Mouse (Mus musculus) C2C12 (cell line): ENCODE data around the gene Klf3. TPM values are rescaled to one million over a fixed set of nuclear protein-coding genes. Genes with fewer than 3 reads are reported as not detected.

Source experiments
- H3K27me3 ChIP-seq: one replicate; pipeline ENCODE4 v1.6.1; 2011; ENCODE audit not compliant: control insufficient read depth, insufficient read depth, insufficient read length
- H3K36me3 ChIP-seq: one replicate; pipeline ENCODE4 v1.6.1; 2011; ENCODE audit not compliant: control insufficient read depth, insufficient read depth
- H3K4me3 ChIP-seq: one replicate; pipeline ENCODE4 v1.5.1; 2011; ENCODE audit warnings: mild to moderate bottlenecking, control low read depth; ENCODE audit not compliant: poor library complexity, insufficient read depth, severe bottlenecking
- H3K79me2 ChIP-seq: one replicate; pipeline ENCODE4 v1.6.1; 2011; ENCODE audit not compliant: control insufficient read depth, insufficient read depth
- H3K79me3 ChIP-seq: one replicate; pipeline ENCODE4 v1.6.1; 2011; ENCODE audit warnings: low read depth, control low read depth
- H3ac ChIP-seq: one replicate; pipeline ENCODE3; 2011; ENCODE audit warnings: low read depth; ENCODE audit not compliant: control insufficient read depth, insufficient read length
- CEBPB ChIP-seq: IDR thresholded peaks from one replicate; pipeline ENCODE4 v1.6.1; 2011; ENCODE audit warnings: low read depth, mild to moderate bottlenecking, control low read depth, moderate library complexity
- CTCF ChIP-seq: IDR thresholded peaks from one replicate; pipeline ENCODE4 v1.5.1; 2011; ENCODE audit not compliant: control insufficient read depth, insufficient read depth, insufficient read length
- FOSL1 ChIP-seq: IDR thresholded peaks from one replicate; pipeline ENCODE4 v1.8.0; 2011; ENCODE audit warnings: mild to moderate bottlenecking, low read length; ENCODE audit not compliant: poor library complexity, insufficient read depth, severe bottlenecking
- MAX ChIP-seq: IDR thresholded peaks from one replicate; pipeline ENCODE4 v1.6.1; 2011; ENCODE audit warnings: mild to moderate bottlenecking, control low read depth
- MYOD1 ChIP-seq: IDR thresholded peaks from one replicate; pipeline ENCODE4 v1.6.1; 2011; ENCODE audit warnings: low read depth; ENCODE audit not compliant: control insufficient read depth, insufficient read length
- MYOG ChIP-seq: IDR thresholded peaks from one replicate; pipeline ENCODE4 v1.6.1; 2011; ENCODE audit not compliant: control insufficient read depth, insufficient read length; ENCODE audit errors: extremely low read depth
- USF1 ChIP-seq: IDR thresholded peaks from one replicate; pipeline ENCODE4 v1.6.1; 2011; ENCODE audit warnings: low read depth, mild to moderate bottlenecking, control low read depth, moderate library complexity
- polyA plus RNA-seq: library from polyadenylated mRNA; unstranded; fragments of >200 nt; fragmentation: generic; extraction: Trizol; gene quantifications from one replicate; pipeline ENCODE4 v1.2.1, GENCODE M21; 2012; ENCODE audit warnings: missing spikeins

The Klf3 gene
- polyA plus RNA-seq, 1 experiment, result 9.5 TPM

DNA sequence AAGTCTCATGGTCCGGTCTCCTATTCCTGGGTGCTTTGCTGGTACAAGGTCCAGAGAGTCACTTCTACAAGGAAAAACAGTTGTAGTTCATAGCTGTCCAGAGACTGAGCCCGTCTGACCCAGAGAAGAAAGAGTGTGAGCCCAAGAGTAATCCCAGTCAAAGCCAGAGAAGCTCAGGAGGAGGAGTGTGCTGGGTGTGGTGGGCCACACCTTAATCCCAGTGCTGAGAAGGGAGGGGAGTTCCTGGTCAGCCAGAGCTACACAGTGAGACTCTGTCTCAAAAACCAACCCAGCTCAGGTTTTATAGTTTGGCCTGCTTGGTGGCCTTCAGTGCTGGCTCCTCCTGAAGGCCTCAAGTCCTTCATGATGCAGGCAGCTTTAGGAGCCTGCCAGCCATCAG lies 18.1 kb downstream of the Klf3 start:
- H3K36me3 ChIP-seq, result peaks cover 97% of the 10 kb centered on the region

DNA sequence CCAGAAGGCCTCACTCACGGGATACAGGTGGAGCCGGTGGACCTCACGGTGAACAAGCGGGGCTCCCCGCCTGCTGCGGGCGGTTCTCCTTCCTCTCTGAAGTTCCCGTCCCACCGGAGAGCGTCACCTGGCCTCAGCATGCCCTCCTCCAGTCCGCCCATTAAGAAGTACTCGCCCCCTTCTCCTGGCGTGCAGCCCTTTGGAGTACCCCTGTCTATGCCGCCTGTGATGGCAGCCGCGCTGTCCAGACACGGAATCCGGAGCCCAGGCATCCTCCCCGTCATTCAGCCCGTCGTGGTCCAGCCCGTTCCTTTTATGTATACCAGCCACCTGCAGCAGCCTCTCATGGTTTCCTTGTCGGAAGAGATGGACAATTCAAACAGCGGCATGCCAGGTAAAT lies 18.8 kb downstream of the Klf3 start:
- H3K27me3 ChIP-seq, result no peaks in the 10 kb centered on the region
- H3ac ChIP-seq, result no peak overlapping the region
- peaks cover 50% of the 10 kb centered on the region for H3K79me2 ChIP-seq
- H3K36me3 ChIP-seq, result peaks cover 97% of the 10 kb centered on the region
- TF ChIP-seq MYOG (no peak), CEBPB (no peak), USF1 (no peak), CTCF (no peak), FOSL1 (no peak), MYOD1 (no peak), MAX (no peak)
- peaks cover 14% of the 10 kb centered on the region for H3K79me3 ChIP-seq
- H3K4me3 ChIP-seq, result no peak overlapping the region

More for the DNA sequence above, 18.1 kb downstream of the Klf3 start:
- no peak overlapping the region for H3ac ChIP-seq
- H3K4me3 ChIP-seq, result no peak overlapping the region
- H3K79me3 ChIP-seq, result peaks cover 20% of the 10 kb centered on the region
- TF ChIP-seq MAX, result no peak
- no peak for TF ChIP-seq CEBPB
- no peak for TF ChIP-seq CTCF
- TF ChIP-seq MYOG, result no peak
- TF ChIP-seq FOSL1, result no peak
- no peak for TF ChIP-seq MYOD1
- TF ChIP-seq USF1, result no peak
- H3K27me3 ChIP-seq, result no peaks in the 10 kb centered on the region
- H3K79me2 ChIP-seq, result peaks cover 57% of the 10 kb centered on the region

DNA sequence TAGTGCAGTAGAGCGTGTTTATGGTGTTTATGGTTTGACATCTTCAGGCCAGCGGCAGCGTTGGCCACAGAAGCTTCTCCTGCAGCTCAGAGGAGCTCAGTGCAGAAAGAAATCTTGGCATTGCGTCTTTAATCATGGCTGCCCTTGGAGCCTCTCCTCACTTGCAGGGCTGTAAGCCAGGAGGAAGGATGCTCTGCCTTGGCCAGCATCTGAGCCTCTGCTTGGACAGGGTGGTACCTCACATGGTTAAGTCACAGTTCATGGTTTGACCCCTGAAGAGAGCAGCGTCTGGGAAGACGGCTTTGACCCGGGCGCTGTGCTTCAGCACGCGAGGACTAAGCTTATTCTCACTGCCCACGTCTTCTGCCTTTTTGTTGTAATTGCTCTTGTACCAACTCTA lies 20.2 kb downstream of the Klf3 start:
- no peaks in the 10 kb centered on the region for H3K27me3 ChIP-seq
- H3ac ChIP-seq, result no peak overlapping the region
- H3K79me3 ChIP-seq, result peaks cover 11% of the 10 kb centered on the region
- TF ChIP-seq FOSL1, result no peak
- TF ChIP-seq USF1, result no peak
- peaks cover 36% of the 10 kb centered on the region for H3K79me2 ChIP-seq
- no peak overlapping the region for H3K4me3 ChIP-seq
- H3K36me3 ChIP-seq, result peaks cover 100% of the 10 kb centered on the region

GRCm38 (mm10) chr5:64824765-64825164 lies 21.6 kb downstream of the Klf3 start:
- H3K27me3 ChIP-seq, result no peaks in the 10 kb centered on the region
- H3K79me2 ChIP-seq, result peaks cover 23% of the 10 kb centered on the region
- TF ChIP-seq MAX (no peak), CTCF (no peak), FOSL1 (no peak), CEBPB (no peak), MYOG (no peak), MYOD1 (no peak), USF1 (no peak)
- H3ac ChIP-seq, result no peak overlapping the region
- H3K79me3 ChIP-seq, result peaks cover 7% of the 10 kb centered on the region
- H3K36me3 ChIP-seq, result peaks cover 100% of the 10 kb centered on the region
- no peak overlapping the region for H3K4me3 ChIP-seq

GRCm38 (mm10) chr5:64825496-64825895 lies 22.3 kb downstream of the Klf3 start:
- no peak overlapping the region for H3K4me3 ChIP-seq
- H3K36me3 ChIP-seq, result peaks cover 100% of the 10 kb centered on the region

GRCm38 (mm10) chr5:64827151-64827550 lies 24.0 kb downstream of the Klf3 start:
- Histone ChIP-seq H3K4me3 (no peak overlapping the region), H3K79me3 (no peaks in the 10 kb centered on the region), H3K27me3 (no peaks in the 10 kb centered on the region), H3K79me2 (peaks cover 5% of the 10 kb centered on the region), H3K36me3 (peaks cover 92% of the 10 kb centered on the region), H3ac (no peak overlapping the region)
- TF ChIP-seq CTCF (no peak), FOSL1 (no peak)

More at GRCm38 (mm10) chr5:64825496-64825895, 22.3 kb downstream of the Klf3 start:
- Histone ChIP-seq H3ac (no peak overlapping the region), H3K79me2 (peaks cover 15% of the 10 kb centered on the region), H3K79me3 (peaks cover 2% of the 10 kb centered on the region), H3K27me3 (no peaks in the 10 kb centered on the region)
- TF ChIP-seq MYOG (no peak), FOSL1 (no peak), MAX (no peak), CTCF (no peak), MYOD1 (no peak), USF1 (no peak), CEBPB (no peak)
